Mouse (Mus musculus) embryonic facial prominence, embryonic 14.5 days (tissue): ENCODE data around the gene Myoc. TPM values are rescaled to one million over a fixed set of nuclear protein-coding genes. Genes with fewer than 3 reads are reported as not detected.
"Not testable (repeated sequence)": the region's sequence is repeated elsewhere in the genome, so short reads cannot be mapped to it uniquely, and the experiment has no call there.

ENCODE experiments used
- ATAC-seq: fragments of 200-750 bp; cut with Nextera tagmentation; 2 replicates; pipeline ENCODE4 v1.8.0; 2017; ENCODE audit warnings: low read depth, moderate number of reproducible peaks, moderate TSS enrichment
- DNase-seq: peaks from one replicate; pipeline ENCODE4 v3.0.0-alpha.2; 2015; ENCODE audit warnings: low spot score
- H3K27ac ChIP-seq: fragments of 300-500 bp; sonication (generic); replicated peaks from 2 replicates; pipeline ENCODE4 v1.5.1; 2014; ENCODE audit warnings: low read depth, mild to moderate bottlenecking, low read length, moderate library complexity
- H3K27me3 ChIP-seq: fragments of 300-500 bp; sonication (generic); replicated peaks from 2 replicates; pipeline ENCODE4 v1.6.1; 2014; ENCODE audit warnings: low read length; ENCODE audit not compliant: control insufficient read depth, insufficient read depth
- H3K36me3 ChIP-seq: fragments of 300-500 bp; sonication (generic); 2 replicates; pipeline ENCODE4 v1.6.1; 2014; ENCODE audit warnings: low read length, mixed read lengths; ENCODE audit not compliant: control insufficient read depth, insufficient read depth
- H3K4me1 ChIP-seq: fragments of 300-500 bp; sonication (generic); 2 replicates; pipeline ENCODE4 v1.6.1; 2014; ENCODE audit warnings: antibody characterized with exemption, low read length; ENCODE audit not compliant: control insufficient read depth, insufficient read depth
- H3K4me2 ChIP-seq: fragments of 300-500 bp; sonication (generic); 2 replicates; pipeline ENCODE4 v1.6.1; 2014; ENCODE audit warnings: low read depth, mild to moderate bottlenecking, low read length, moderate library complexity, mixed read lengths
- H3K4me3 ChIP-seq: fragments of 300-500 bp; sonication (generic); 2 replicates; pipeline ENCODE4 v1.5.1; 2014; ENCODE audit warnings: low read depth, mild to moderate bottlenecking, low read length
- H3K9ac ChIP-seq: fragments of 300-500 bp; sonication (generic); 2 replicates; pipeline ENCODE4 v1.6.1; 2014; ENCODE audit warnings: low read depth, mild to moderate bottlenecking, low read length, moderate library complexity, mixed read lengths
- H3K9me3 ChIP-seq: fragments of 300-500 bp; sonication (generic); 2 replicates; pipeline ENCODE4 v1.6.1; 2016; ENCODE audit warnings: low read length; ENCODE audit not compliant: control insufficient read depth
- WGBS: fragments of 180-500 bp; shearing (Covaris S2); extraction: QIAGEN DNeasy Blood & Tissue Kit; methylation state at CpG from one replicate; pipeline ENCODE4 v1.1.7; 2014; 5-methylcytosine and 5-hydroxymethylcytosine counted together
- polyA plus RNA-seq: library from polyadenylated mRNA; unstranded; fragments of >200 nt; fragmentation: Nextera tagmentation; extraction: Ambion mirVana; gene quantifications from 2 replicates; pipeline ENCODE4 v1.2.1, GENCODE M21; 2014

Myoc gene
- polyA plus RNA-seq, 1 experiment from 2014 or later, result 0.26 TPM

- H3K4me2 ChIP-seq, result no peak overlapping the region
- H3K36me3 ChIP-seq, result no peaks in the 10 kb centered on the region
- H3K4me1 ChIP-seq, result no peaks in the 10 kb centered on the region
- H3K9ac ChIP-seq, result no peak overlapping the region
- H3K9me3 ChIP-seq, result no peaks in the 10 kb centered on the region
- 72% methylated on average over 4 of the region's 4 CpGs for WGBS
- DNase-seq, result no peak
- H3K4me3 ChIP-seq, result no peak overlapping the region
- H3K27ac ChIP-seq, result no peak overlapping the region
- no peak for ATAC-seq
- no peaks in the 10 kb centered on the region for H3K27me3 ChIP-seq
Observed at GRCm38 (mm10) chr1:162611191-162611590, 27.8 kb upstream of the Myoc start.

- no peak for ATAC-seq
- Histone ChIP-seq H3K4me3 (no peak overlapping the region), H3K9ac (no peak overlapping the region), H3K27ac (no peak overlapping the region), H3K27me3 (no peaks in the 10 kb centered on the region), H3K36me3 (no peaks in the 10 kb centered on the region), H3K4me2 (no peak overlapping the region), H3K4me1 (no peaks in the 10 kb centered on the region), H3K9me3 (no peaks in the 10 kb centered on the region)
- no peak for DNase-seq
- 61% methylated on average over 1 of the region's 1 CpGs for WGBS
Observed at GRCm38 (mm10) chr1:162615511-162615910, 23.4 kb upstream of the Myoc start.

- H3K9ac ChIP-seq, result no peak overlapping the region
- no peaks in the 10 kb centered on the region for H3K9me3 ChIP-seq
- no peak for ATAC-seq
- H3K36me3 ChIP-seq, result no peaks in the 10 kb centered on the region
- H3K27ac ChIP-seq, result no peak overlapping the region
- no peak for DNase-seq
- H3K4me3 ChIP-seq, result no peak overlapping the region
- no peaks in the 10 kb centered on the region for H3K27me3 ChIP-seq
- no peak overlapping the region for H3K4me2 ChIP-seq
- no peaks in the 10 kb centered on the region for H3K4me1 ChIP-seq
- 65% methylated on average over 4 of the region's 4 CpGs for WGBS
Observed at GRCm38 (mm10) chr1:162620487-162620886, 18.5 kb upstream of the Myoc start.

GRCm38 (mm10) chr1:162623895-162624294, 15.1 kb upstream of the Myoc start:
- H3K4me3 ChIP-seq, result no peak overlapping the region
- no peak overlapping the region for H3K9ac ChIP-seq
- DNase-seq (no peak), ATAC-seq (no peak)
- H3K4me1 ChIP-seq, result no peaks in the 10 kb centered on the region
- 27% methylated on average over 4 of the region's 4 CpGs for whole genome bisulfite sequencing
- H3K27ac ChIP-seq, result no peak overlapping the region
- H3K36me3 ChIP-seq, result no peaks in the 10 kb centered on the region
- no peaks in the 10 kb centered on the region for H3K9me3 ChIP-seq
- no peaks in the 10 kb centered on the region for H3K27me3 ChIP-seq
- H3K4me2 ChIP-seq, result no peak overlapping the region

GRCm38 (mm10) chr1:162625229-162625628, 13.7 kb upstream of the Myoc start:
- Histone ChIP-seq H3K27ac (no peak overlapping the region), H3K36me3 (no peaks in the 10 kb centered on the region), H3K4me1 (no peaks in the 10 kb centered on the region), H3K27me3 (no peaks in the 10 kb centered on the region), H3K9ac (no peak overlapping the region), H3K4me2 (no peak overlapping the region), H3K9me3 (no peaks in the 10 kb centered on the region), H3K4me3 (no peak overlapping the region)
- no peak for ATAC-seq
- 61% methylated on average over 7 of the region's 7 CpGs for WGBS
- no peak for DNase-seq

- not testable (repeated sequence) for H3K4me1 ChIP-seq, H3K27ac ChIP-seq, H3K4me3 ChIP-seq, DNase-seq, H3K36me3 ChIP-seq, H3K4me2 ChIP-seq, H3K27me3 ChIP-seq, H3K9me3 ChIP-seq, H3K9ac ChIP-seq, ATAC-seq
- 85% methylated on average over 4 of the region's 4 CpGs for WGBS
Observed at GRCm38 (mm10) chr1:162627821-162628220, 11.1 kb upstream of the Myoc start.

GRCm38 (mm10) chr1:162628326-162628725, 10.6 kb upstream of the Myoc start:
- 89% methylated on average over 15 of the region's 15 CpGs for WGBS
- H3K27ac ChIP-seq, H3K4me2 ChIP-seq: not testable (repeated sequence)

GRCm38 (mm10) chr1:162635291-162635931, 3.5 kb upstream of the Myoc start:
- not testable (repeated sequence) for H3K4me2 ChIP-seq, H3K36me3 ChIP-seq, H3K4me3 ChIP-seq, H3K27ac ChIP-seq, DNase-seq, H3K4me1 ChIP-seq, H3K9me3 ChIP-seq, H3K9ac ChIP-seq, ATAC-seq, H3K27me3 ChIP-seq
- WGBS, result 11% methylated on average over 1 of the region's 1 CpGs

More at GRCm38 (mm10) chr1:162628326-162628725, 10.6 kb upstream of the Myoc start:
- not testable (repeated sequence) for H3K4me3 ChIP-seq, ATAC-seq, H3K4me1 ChIP-seq, H3K36me3 ChIP-seq, H3K27me3 ChIP-seq, H3K9ac ChIP-seq, DNase-seq, H3K9me3 ChIP-seq

GRCm38 (mm10) chr1:162636516-162636915, 2.4 kb upstream of the Myoc start:
- ATAC-seq (no peak), DNase-seq (no peak)
- H3K36me3 ChIP-seq, result no peaks in the 10 kb centered on the region
- peaks cover 9% of the 10 kb centered on the region; the same call in 1 of the 2 replicates for H3K9me3 ChIP-seq
- no peaks in the 10 kb centered on the region for H3K27me3 ChIP-seq
- H3K4me2 ChIP-seq, result no peak overlapping the region
- H3K4me1 ChIP-seq, result no peaks in the 10 kb centered on the region
- H3K9ac ChIP-seq, result no peak overlapping the region
- no peak overlapping the region for H3K27ac ChIP-seq
- 74% methylated on average over 3 of the region's 3 CpGs for whole genome bisulfite sequencing
- H3K4me3 ChIP-seq, result no peak overlapping the region
